Mouse (Mus musculus) neural tube, embryonic 14.5 days (tissue): ENCODE measurements around the gene Nqo1. TPM values are rescaled to one million over a fixed set of nuclear protein-coding genes. Genes with fewer than 3 reads are reported as not detected.

Experiments used
- ATAC-seq: fragments of 200-750 bp; cut with Nextera tagmentation; 2 replicates; pipeline ENCODE4 v1.8.0; 2017; ENCODE audit warnings: low read depth, mild to moderate bottlenecking, moderate TSS enrichment, moderate library complexity
- H3K27ac ChIP-seq: fragments of 300-500 bp; sonication (generic); 2 replicates; pipeline ENCODE4 v1.5.1; 2014; ENCODE audit warnings: low read depth, mild to moderate bottlenecking, control low read depth, low read length, moderate library complexity, mixed read lengths
- H3K27me3 ChIP-seq: fragments of 300-500 bp; sonication (generic); 2 replicates; pipeline ENCODE4 v1.6.1; 2014; ENCODE audit warnings: low read length; ENCODE audit not compliant: control insufficient read depth, insufficient read depth
- H3K36me3 ChIP-seq: fragments of 300-500 bp; sonication (generic); 2 replicates; pipeline ENCODE4 v1.6.1; 2014; ENCODE audit warnings: low read length, mixed read lengths; ENCODE audit not compliant: control insufficient read depth, insufficient read depth
- H3K4me1 ChIP-seq: fragments of 300-500 bp; sonication (generic); 2 replicates; pipeline ENCODE4 v1.6.1; 2014; ENCODE audit warnings: low read length; ENCODE audit not compliant: control insufficient read depth, insufficient read depth
- H3K4me2 ChIP-seq: fragments of 300-500 bp; sonication (generic); 2 replicates; pipeline ENCODE4 v1.6.1; 2014; ENCODE audit warnings: mild to moderate bottlenecking, low read depth, low read length, control low read depth
- H3K4me3 ChIP-seq: fragments of 300-500 bp; sonication (generic); 2 replicates; pipeline ENCODE4 v1.5.1; 2014; ENCODE audit warnings: low read depth, low read length, control low read depth, mixed read lengths
- H3K9ac ChIP-seq: fragments of 300-500 bp; sonication (generic); replicated peaks from 2 replicates; pipeline ENCODE4 v1.6.1; 2014; ENCODE audit warnings: low read depth, mild to moderate bottlenecking, control low read depth, low read length, mixed read lengths
- H3K9me3 ChIP-seq: fragments of 300-500 bp; sonication (generic); 2 replicates; pipeline ENCODE4 v1.6.1; 2016; ENCODE audit warnings: low read length; ENCODE audit not compliant: control insufficient read depth
- WGBS: fragments of 180-500 bp; shearing (Covaris S2); extraction: QIAGEN DNeasy Blood & Tissue Kit; methylation state at CpG from one replicate; pipeline ENCODE4 v1.1.7; 2014; 5-methylcytosine and 5-hydroxymethylcytosine counted together
- polyA plus RNA-seq: library from polyadenylated mRNA; unstranded; fragments of >200 nt; fragmentation: Nextera tagmentation; extraction: Ambion mirVana; gene quantifications from 2 replicates; pipeline ENCODE4 v1.2.1, GENCODE M21; 2014

Nqo1 gene
- polyA plus RNA-seq, 1 experiment from 2014 or later, result 7.9 TPM

GRCm38 (mm10) chr8:107437711-107438110 is 34.7 kb upstream of the Nqo1 start:
- Histone ChIP-seq H3K36me3 (no peaks in the 10 kb centered on the region), H3K27me3 (no peaks in the 10 kb centered on the region; the same call in 1 of the 2 replicates), H3K9me3 (no peaks in the 10 kb centered on the region), H3K27ac (no peak overlapping the region), H3K4me1 (peaks cover 16% of the 10 kb centered on the region), H3K4me2 (no peak overlapping the region), H3K9ac (no peak overlapping the region), H3K4me3 (no peak overlapping the region)
- ATAC-seq, result no peak
- 70% methylated on average over 2 of the region's 2 CpGs for WGBS

DNA sequence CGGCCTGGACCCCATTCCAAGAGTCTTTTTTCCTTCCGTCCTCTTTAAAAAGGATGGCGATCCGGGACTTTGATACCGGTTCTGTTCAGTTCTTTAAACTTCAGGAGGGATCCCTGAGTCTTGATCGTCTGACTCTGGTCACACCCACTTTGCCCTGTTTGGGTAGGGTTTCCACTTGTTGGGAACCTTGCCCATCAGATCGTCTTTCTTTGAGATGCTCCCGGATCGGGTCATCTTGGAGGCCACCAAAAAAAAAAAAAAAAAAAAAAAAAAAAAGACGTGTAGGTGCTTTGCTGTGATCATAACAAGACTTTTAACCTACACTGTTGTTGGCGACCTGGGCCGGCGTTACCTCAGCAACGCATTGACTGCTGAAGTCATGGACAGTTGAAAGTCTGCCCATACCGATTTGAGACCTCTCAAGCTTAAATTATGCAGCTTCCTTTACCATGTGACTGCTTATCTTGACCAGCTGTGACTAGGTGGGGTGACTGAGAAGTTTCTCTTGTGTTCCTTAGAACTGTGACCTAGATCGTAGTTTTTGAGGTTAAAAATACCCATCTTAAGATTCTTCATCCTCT is 33.9 kb upstream of the Nqo1 start:
- Histone ChIP-seq H3K36me3 (no peaks in the 10 kb centered on the region), H3K27me3 (no peaks in the 10 kb centered on the region; the same call in 1 of the 2 replicates), H3K9me3 (no peaks in the 10 kb centered on the region), H3K4me2 (peak overlapping the region; percentile 75), H3K9ac (peak overlapping the region; percentile 83), H3K4me3 (peak overlapping the region; percentile 73), H3K27ac (peak overlapping the region; percentile 82), H3K4me1 (peaks cover 16% of the 10 kb centered on the region)
- ATAC-seq, result peak; percentile 25; the same call in 1 of the 2 replicates
- 9% methylated on average over 16 of the region's 16 CpGs for WGBS

- peak within 1 kb of the TSS; percentile 75 for H3K4me2 ChIP-seq
These were observed 33.2 kb upstream of the Nqo1 start, which contains the start of gene Wwp2 for GRCm38 (mm10) chr8:107435962-107436831. Gene Wwp2, plus strand, starts transcription at chr8:107436365.

GRCm38 (mm10) chr8:107435421-107435961 is 32.5 kb upstream of the Nqo1 start:
- no peak for ATAC-seq
- WGBS, result 35% methylated on average over 11 of the region's 11 CpGs
- Histone ChIP-seq H3K9ac (peak overlapping the region; percentile 83; the same call in 1 of the 2 replicates), H3K4me3 (peak overlapping the region; percentile 73), H3K36me3 (no peaks in the 10 kb centered on the region), H3K27ac (peak overlapping the region; percentile 82; the same call in 1 of the 2 replicates), H3K9me3 (no peaks in the 10 kb centered on the region), H3K4me2 (peak overlapping the region; percentile 75), H3K4me1 (peaks cover 16% of the 10 kb centered on the region), H3K27me3 (no peaks in the 10 kb centered on the region; the same call in 1 of the 2 replicates)

More at GRCm38 (mm10) chr8:107435962-107436831, 33.2 kb upstream of the Nqo1 start, which contains the start of gene Wwp2:
- Histone ChIP-seq H3K27ac (peak within 1 kb of the TSS; percentile 82), H3K4me1 (peaks cover 16% of the 10 kb centered on the region), H3K4me3 (peak within 1 kb of the TSS; percentile 73), H3K9me3 (no peaks in the 10 kb centered on the region), H3K27me3 (no peaks in the 10 kb centered on the region; the same call in 1 of the 2 replicates), H3K9ac (peak within 1 kb of the TSS; percentile 83), H3K36me3 (no peaks in the 10 kb centered on the region)
- under 1% methylated on average over 54 of the region's 81 CpGs for WGBS
- peak; percentile 94 for ATAC-seq

- Histone ChIP-seq H3K9me3 (no peaks in the 10 kb centered on the region), H3K27me3 (no peaks in the 10 kb centered on the region), H3K4me3 (no peak overlapping the region), H3K36me3 (no peaks in the 10 kb centered on the region), H3K27ac (no peak overlapping the region), H3K4me1 (0 out of 2 replicates have a peak, but pooled peaks cover 4% of the 10 kb centered on the region), H3K9ac (no peak overlapping the region), H3K4me2 (no peak overlapping the region)
- no peak for ATAC-seq
- 85% methylated on average over 8 of the region's 8 CpGs for WGBS
These were observed 27.8 kb upstream of the Nqo1 start for GRCm38 (mm10) chr8:107430821-107431220.

DNA sequence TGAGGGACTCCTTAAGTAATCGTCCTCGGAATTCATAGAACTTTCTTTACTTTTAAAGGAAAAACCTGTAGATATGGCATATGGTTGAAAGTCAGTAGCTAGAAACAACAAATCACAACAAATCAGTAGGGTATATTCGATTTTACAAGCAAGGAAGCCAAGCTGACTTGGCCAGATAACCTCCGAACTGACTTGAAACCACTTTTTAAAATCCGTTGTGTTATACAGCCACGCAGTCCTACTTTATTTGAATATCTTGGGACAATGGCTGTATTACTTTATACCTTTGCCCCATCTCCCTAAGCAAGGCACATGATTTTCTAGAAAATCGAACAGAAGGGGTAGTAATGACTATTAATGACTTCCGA is 22.2 kb upstream of the Nqo1 start:
- H3K4me3 ChIP-seq, result no peak overlapping the region
- no peak overlapping the region for H3K9ac ChIP-seq
- no peak overlapping the region for H3K27ac ChIP-seq
- H3K4me1 ChIP-seq, result peaks cover 8% of the 10 kb centered on the region
- H3K27me3 ChIP-seq, result no peaks in the 10 kb centered on the region
- H3K9me3 ChIP-seq, result no peaks in the 10 kb centered on the region
- no peak overlapping the region for H3K4me2 ChIP-seq
- 49% methylated on average over 8 of the region's 8 CpGs for WGBS
- H3K36me3 ChIP-seq, result peaks cover 15% of the 10 kb centered on the region; the same call in 1 of the 2 replicates
- ATAC-seq, result no peak

GRCm38 (mm10) chr8:107424597-107425229 is 21.7 kb upstream of the Nqo1 start, which contains the start of gene Nob1:
Gene Nob1, minus strand, starts transcription at chr8:107425051.
- H3K4me1 ChIP-seq, result peaks cover 8% of the 10 kb centered on the region
- no peaks in the 10 kb centered on the region for H3K27me3 ChIP-seq
- ATAC-seq, result peak; percentile 100
- peak within 1 kb of the TSS; percentile 67 for H3K9ac ChIP-seq
- H3K36me3 ChIP-seq, result peaks cover 15% of the 10 kb centered on the region; the same call in 1 of the 2 replicates
- peak within 1 kb of the TSS; percentile 90 for H3K4me2 ChIP-seq
- H3K9me3 ChIP-seq, result no peaks in the 10 kb centered on the region
- H3K4me3 ChIP-seq, result peak within 1 kb of the TSS; percentile 66
- under 1% methylated on average over 47 of the region's 50 CpGs for WGBS
- peak within 1 kb of the TSS; percentile 75 for H3K27ac ChIP-seq

DNA sequence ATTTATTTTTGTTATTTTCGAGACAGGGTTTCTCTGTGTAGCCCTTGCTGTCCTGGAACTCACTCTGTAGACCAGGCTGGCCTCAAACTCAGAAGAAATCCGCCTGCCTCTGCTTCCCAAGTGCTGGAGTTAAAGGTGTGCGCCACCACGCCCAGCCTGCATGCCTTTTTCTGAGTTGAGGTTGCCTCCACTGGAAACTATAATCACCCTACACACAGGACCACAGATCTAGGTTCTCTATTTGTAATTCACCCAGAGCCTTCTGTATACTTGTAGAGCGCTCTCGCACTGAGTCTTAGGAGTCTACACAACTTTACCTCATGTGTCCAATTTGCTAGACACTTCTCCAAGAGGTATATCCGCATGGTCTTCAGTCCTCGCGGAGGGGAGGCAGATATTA is 21.2 kb upstream of the Nqo1 start:
- Histone ChIP-seq H3K27ac (peak overlapping the region; percentile 75; the same call in 1 of the 2 replicates), H3K9ac (peak overlapping the region; percentile 67), H3K4me3 (peak overlapping the region; percentile 66), H3K9me3 (no peaks in the 10 kb centered on the region), H3K27me3 (no peaks in the 10 kb centered on the region), H3K4me1 (peaks cover 8% of the 10 kb centered on the region), H3K36me3 (peaks cover 18% of the 10 kb centered on the region), H3K4me2 (peak overlapping the region; percentile 90)
- WGBS, result 32% methylated on average over 9 of the region's 9 CpGs
- no peak for ATAC-seq
